Mouse (Mus musculus): Measurements from ENCODE around the gene Lif. TPM values are rescaled to one million over a fixed set of nuclear protein-coding genes. Genes with fewer than 3 reads are reported as not detected.

Lif gene
- total and polyA plus RNA-seq, 3 experiments: 0.02 to 1.2 (median 0.75) TPM

DNA sequence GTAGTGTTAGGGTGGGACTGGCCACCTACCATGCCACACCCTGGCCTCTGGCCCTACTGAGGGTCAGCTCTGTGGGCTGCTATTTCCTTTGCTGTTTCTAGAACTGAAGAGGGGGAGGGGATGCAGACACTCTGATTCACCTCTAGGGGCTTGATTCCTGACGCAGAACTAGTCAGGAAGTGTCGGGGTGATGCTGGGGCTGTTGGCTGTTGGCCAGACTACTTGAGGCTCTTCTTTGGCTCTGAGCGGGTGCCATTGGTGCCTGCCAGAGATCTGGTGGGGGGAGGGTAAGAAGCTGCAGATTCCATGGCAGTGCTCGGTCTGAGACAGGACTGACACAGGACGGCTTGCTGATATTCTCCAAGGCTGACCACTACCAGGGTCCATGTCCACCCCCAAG is 4.6 kb downstream of the Lif start:
- Histone ChIP-seq H3K27me3 (ENCODE audit: insufficient read depth, low read length) (peaks cover 36% of the 10 kb centered on the region), H3K36me3 (replicated peaks) (no peaks in the 10 kb centered on the region), H3K4me3 (ENCODE audit: low read depth, low read length) (no peak overlapping the region), H3K4me1 (ENCODE audit: insufficient read depth, low read depth, low read length) (peaks cover 88% of the 10 kb centered on the region), H3K9me3 (replicated peaks) (no peaks in the 10 kb centered on the region)
- TF ChIP-seq CTCF (IDR thresholded peaks at IDR 0.05; ENCODE audit: low read depth, low read length): no peak
- TF ChIP-seq TAL1 (conservative IDR thresholded peaks at IDR 0.05; ENCODE audit: low read depth, low read length): no peak
- TF ChIP-seq GATA1 (IDR thresholded peaks at IDR 0.05; ENCODE audit: borderline replicate concordance, low read length): no peak
- no peak for TF ChIP-seq POLR2AphosphoS5 (IDR thresholded peaks at IDR 0.05; ENCODE audit: insufficient replicate concordance, low read depth, low read length)
- no peak for TF ChIP-seq GATA2 (IDR thresholded peaks at IDR 0.05; ENCODE audit: borderline replicate concordance, low read depth, low read length)
- DNase-seq (ENCODE audit: low spot score) (peak; percentile 69), ATAC-seq (ENCODE audit: extremely low read depth, insufficient number of reproducible peaks, low FRiP score, poor library complexity, severe bottlenecking) (no peak)

- no peak for DNase-seq (ENCODE audit: low spot score)
- Histone ChIP-seq H3K9me3 (replicated peaks) (no peaks in the 10 kb centered on the region), H3K4me1 (ENCODE audit: insufficient read depth, low read depth, low read length) (peaks cover 87% of the 10 kb centered on the region), H3K4me3 (ENCODE audit: low read depth, low read length) (no peak overlapping the region), H3K36me3 (replicated peaks) (no peaks in the 10 kb centered on the region), H3K27me3 (ENCODE audit: insufficient read depth, low read length) (peaks cover 41% of the 10 kb centered on the region)
- TF ChIP-seq POLR2AphosphoS5 (IDR thresholded peaks at IDR 0.05; ENCODE audit: insufficient replicate concordance, low read depth, low read length) (no peak), GATA2 (IDR thresholded peaks at IDR 0.05; ENCODE audit: borderline replicate concordance, low read depth, low read length) (no peak), TAL1 (conservative IDR thresholded peaks at IDR 0.05; ENCODE audit: low read depth, low read length) (no peak), GATA1 (IDR thresholded peaks at IDR 0.05; ENCODE audit: borderline replicate concordance, low read length) (no peak), CTCF (IDR thresholded peaks at IDR 0.05; ENCODE audit: low read depth, low read length) (no peak)
- ATAC-seq (ENCODE audit: extremely low read depth, insufficient number of reproducible peaks, low FRiP score, poor library complexity, severe bottlenecking): no peak
Measured at GRCm38 (mm10) chr11:4262847-4263246, 5.5 kb downstream of the Lif start.

GRCm38 (mm10) chr11:4263296-4263695 is 5.9 kb downstream of the Lif start:
- H3K4me1 ChIP-seq (ENCODE audit: insufficient read depth, low read depth, low read length): peaks cover 87% of the 10 kb centered on the region
- peaks cover 45% of the 10 kb centered on the region for H3K27me3 ChIP-seq (ENCODE audit: insufficient read depth, low read length)
- no peak for TF ChIP-seq CTCF (IDR thresholded peaks at IDR 0.05; ENCODE audit: low read depth, low read length)
- TF ChIP-seq POLR2AphosphoS5 (IDR thresholded peaks at IDR 0.05; ENCODE audit: insufficient replicate concordance, low read depth, low read length): no peak
- TF ChIP-seq TAL1 (conservative IDR thresholded peaks at IDR 0.05; ENCODE audit: low read depth, low read length): no peak
- TF ChIP-seq GATA2 (IDR thresholded peaks at IDR 0.05; ENCODE audit: borderline replicate concordance, low read depth, low read length): no peak
- TF ChIP-seq GATA1 (IDR thresholded peaks at IDR 0.05; ENCODE audit: borderline replicate concordance, low read length): no peak

DNA sequence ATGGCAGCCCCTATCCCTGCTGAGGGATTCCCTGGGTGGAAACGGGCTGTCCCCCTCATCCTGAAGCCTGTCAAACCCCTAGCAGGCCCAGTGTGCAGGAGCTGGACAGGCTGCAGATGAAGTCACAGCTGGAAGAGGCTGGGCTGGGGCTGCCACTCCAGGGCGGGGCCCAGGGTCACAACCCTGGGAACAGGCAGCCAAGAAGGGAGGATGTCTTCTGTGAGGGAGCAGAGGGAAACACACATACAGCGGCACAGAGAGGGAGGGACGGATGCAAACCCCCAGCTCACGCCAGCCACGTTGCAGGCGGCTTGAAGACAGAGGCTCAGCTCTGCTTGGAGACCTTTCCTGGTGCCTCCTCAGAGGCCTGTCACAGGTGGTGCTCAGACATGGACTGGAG is 6.7 kb downstream of the Lif start:
- Histone ChIP-seq H3K4me1 (ENCODE audit: insufficient read depth, low read depth, low read length) (peaks cover 82% of the 10 kb centered on the region), H3K9me3 (replicated peaks) (no peaks in the 10 kb centered on the region), H3K27me3 (ENCODE audit: insufficient read depth, low read length) (peaks cover 53% of the 10 kb centered on the region), H3K36me3 (replicated peaks) (no peaks in the 10 kb centered on the region), H3K4me3 (ENCODE audit: low read depth, low read length) (0 out of 2 replicates have a peak overlapping the region, but pooled peaks have one; percentile 17)
- TF ChIP-seq POLR2AphosphoS5 (IDR thresholded peaks at IDR 0.05; ENCODE audit: insufficient replicate concordance, low read depth, low read length) (no peak), TAL1 (conservative IDR thresholded peaks at IDR 0.05; ENCODE audit: low read depth, low read length) (no peak), GATA2 (IDR thresholded peaks at IDR 0.05; ENCODE audit: borderline replicate concordance, low read depth, low read length) (no peak), GATA1 (IDR thresholded peaks at IDR 0.05; ENCODE audit: borderline replicate concordance, low read length) (no peak), CTCF (IDR thresholded peaks at IDR 0.05; ENCODE audit: low read depth, low read length) (no peak)
- no peak for ATAC-seq (ENCODE audit: extremely low read depth, insufficient number of reproducible peaks, low FRiP score, poor library complexity, severe bottlenecking)
- DNase-seq (ENCODE audit: low spot score): no peak

More at GRCm38 (mm10) chr11:4263296-4263695, 5.9 kb downstream of the Lif start:
- ATAC-seq (ENCODE audit: extremely low read depth, insufficient number of reproducible peaks, low FRiP score, poor library complexity, severe bottlenecking) (no peak), DNase-seq (ENCODE audit: low spot score) (no peak)
- Histone ChIP-seq H3K36me3 (replicated peaks) (no peaks in the 10 kb centered on the region), H3K4me3 (ENCODE audit: low read depth, low read length) (no peak overlapping the region), H3K9me3 (replicated peaks) (no peaks in the 10 kb centered on the region)

GRCm38 (mm10) chr11:4266271-4267201 is 9.2 kb downstream of the Lif start:
- Histone ChIP-seq H3K27me3 (ENCODE audit: insufficient read depth, low read length) (peaks cover 75% of the 10 kb centered on the region), H3K9me3 (replicated peaks) (no peaks in the 10 kb centered on the region), H3K4me3 (ENCODE audit: low read depth, low read length) (peak overlapping the region; percentile 72), H3K36me3 (replicated peaks) (no peaks in the 10 kb centered on the region), H3K4me1 (ENCODE audit: insufficient read depth, low read depth, low read length) (peaks cover 68% of the 10 kb centered on the region)
- TF ChIP-seq GATA1 (IDR thresholded peaks at IDR 0.05; ENCODE audit: borderline replicate concordance, low read length) (no peak), TAL1 (conservative IDR thresholded peaks at IDR 0.05; ENCODE audit: low read depth, low read length) (no peak), POLR2AphosphoS5 (IDR thresholded peaks at IDR 0.05; ENCODE audit: insufficient replicate concordance, low read depth, low read length) (no peak), CTCF (IDR thresholded peaks at IDR 0.05; ENCODE audit: low read depth, low read length) (no peak), GATA2 (IDR thresholded peaks at IDR 0.05; ENCODE audit: borderline replicate concordance, low read depth, low read length) (no peak)
- no peak for ATAC-seq (ENCODE audit: extremely low read depth, insufficient number of reproducible peaks, low FRiP score, poor library complexity, severe bottlenecking)
- DNase-seq (ENCODE audit: low spot score): peak; percentile 59

DNA sequence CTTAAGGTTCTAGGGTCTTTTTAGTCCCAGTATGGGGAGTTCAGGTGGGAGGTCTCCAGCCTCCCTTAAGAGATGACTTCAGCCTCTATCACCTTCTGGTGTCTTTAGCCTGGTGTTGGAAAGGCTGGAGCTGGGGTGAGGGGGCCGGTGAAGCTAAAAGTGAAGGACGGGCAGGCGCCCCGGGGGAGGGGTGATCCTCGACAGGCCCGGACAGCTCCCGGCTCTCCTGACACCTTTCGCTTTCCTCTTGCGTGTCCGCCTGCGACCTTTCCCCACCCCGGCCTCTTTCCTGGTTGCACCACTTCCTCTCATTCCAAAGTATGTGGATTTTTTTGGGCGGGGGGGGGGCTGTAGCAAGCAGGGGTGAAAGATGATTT is 9.8 kb downstream of the Lif start:
- Histone ChIP-seq H3K36me3 (replicated peaks) (no peaks in the 10 kb centered on the region), H3K9me3 (replicated peaks) (no peaks in the 10 kb centered on the region), H3K4me1 (ENCODE audit: insufficient read depth, low read depth, low read length) (peaks cover 62% of the 10 kb centered on the region), H3K27me3 (ENCODE audit: insufficient read depth, low read length) (peaks cover 81% of the 10 kb centered on the region), H3K4me3 (ENCODE audit: low read depth, low read length) (peak overlapping the region; percentile 72; the same call in 1 of the 2 replicates)
- ATAC-seq (ENCODE audit: extremely low read depth, insufficient number of reproducible peaks, low FRiP score, poor library complexity, severe bottlenecking) (no peak), DNase-seq (ENCODE audit: low spot score) (no peak)
- TF ChIP-seq CTCF (IDR thresholded peaks at IDR 0.05; ENCODE audit: low read depth, low read length): no peak
- TF ChIP-seq GATA1 (IDR thresholded peaks at IDR 0.05; ENCODE audit: borderline replicate concordance, low read length): no peak
- TF ChIP-seq POLR2AphosphoS5 (IDR thresholded peaks at IDR 0.05; ENCODE audit: insufficient replicate concordance, low read depth, low read length): no peak
